Mouse (Mus musculus) T-helper 17 cell (primary cell): Measurements from ENCODE around the gene Tdrd6.

Experiments
- in situ Hi-C, 2 experiments: fragments of 300-600 bp; cut with MboI, MseI; formaldehyde crosslinking; loops; 1 replicate in 1 of 2; 2 replicates in 1 of 2; pipeline ENCODE4 v1.15.1; 2025; ENCODE audit warnings: high pct_unique_total_duplicates in 2 of 2

Tdrd6 gene

DNA sequence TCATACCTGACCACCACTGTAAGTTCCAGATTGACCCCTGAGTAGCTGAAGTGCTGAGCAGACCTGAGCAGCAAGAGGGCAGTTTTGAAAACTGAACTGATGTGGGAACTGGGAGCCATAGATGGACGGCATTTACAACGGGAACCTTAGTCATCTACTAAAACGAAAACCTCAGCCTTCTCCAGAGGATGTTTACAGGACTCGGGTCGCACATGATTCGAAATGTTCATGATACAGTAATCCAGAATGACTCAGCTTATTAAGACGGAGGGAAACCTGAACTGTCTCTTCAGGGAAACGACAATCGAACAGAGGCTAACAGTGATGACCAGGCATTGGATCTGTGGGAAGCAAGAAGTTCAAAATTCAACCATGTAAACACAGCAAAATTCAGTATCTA lies 10.9 kb downstream of the Tdrd6 start:
- in situ Hi-C loops, result no loop called here

DNA sequence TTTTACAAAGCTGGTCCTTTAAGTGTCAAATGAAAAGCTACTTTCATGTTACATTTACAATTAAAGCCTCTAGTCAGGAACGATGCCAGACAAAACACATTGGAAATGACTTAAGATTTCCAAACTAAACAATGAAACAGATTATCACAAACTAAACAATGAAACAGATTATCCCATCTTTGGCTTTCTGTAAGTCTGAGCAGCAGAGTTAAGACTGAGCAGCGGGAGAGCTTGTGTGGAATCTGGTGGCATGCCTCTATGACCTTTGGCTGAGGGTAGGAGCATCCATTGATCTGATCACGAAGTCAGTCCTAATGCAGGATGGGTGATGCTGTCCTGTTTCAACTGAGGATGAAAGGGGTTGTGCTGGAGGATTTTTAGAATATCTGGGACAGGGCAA lies 17.9 kb downstream of the Tdrd6 start:
- in situ Hi-C loops, result no loop called here

DNA sequence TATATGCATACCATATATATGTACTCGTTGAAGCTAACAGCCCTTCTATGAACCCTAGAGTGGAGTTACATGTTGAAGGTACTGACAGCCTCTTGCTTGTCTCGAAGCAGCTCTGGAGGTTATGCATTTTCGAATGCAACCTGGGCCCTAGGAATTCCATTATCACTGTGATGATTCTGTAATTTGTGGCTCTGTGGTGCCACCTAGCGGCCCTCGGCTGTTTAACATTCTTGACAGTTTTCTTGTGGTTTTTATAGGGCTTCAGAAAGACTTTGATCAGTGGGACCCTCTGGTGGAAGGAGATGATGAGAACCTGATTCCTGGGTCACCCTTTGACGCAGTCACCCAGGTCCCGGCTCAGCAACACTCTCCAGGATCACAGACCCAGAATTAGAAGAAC lies 18.5 kb downstream of the Tdrd6 start:
- in situ Hi-C loops, result no loop called here

DNA sequence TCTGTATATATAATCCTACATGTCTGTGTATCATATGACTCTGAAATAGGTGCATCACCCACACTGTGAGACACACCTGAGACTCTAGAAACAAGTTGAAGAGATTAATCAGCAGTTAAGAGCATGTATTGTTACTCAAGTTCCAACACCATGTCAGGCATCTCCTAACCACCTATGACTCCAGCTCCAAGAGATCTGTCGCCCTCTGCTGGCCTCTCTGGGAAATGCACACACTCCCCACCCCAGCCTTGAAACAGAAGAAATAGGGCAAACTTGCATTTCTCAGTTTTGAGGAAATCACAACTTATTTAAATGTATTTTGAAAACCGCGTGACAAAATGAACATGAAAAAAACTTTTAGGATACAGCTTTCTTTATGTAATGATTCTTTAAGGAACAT lies 23.4 kb downstream of the Tdrd6 start:
- in situ Hi-C loops, result loop anchor here (5.0 kb wide), 3 partner anchors 51 to 344 kb away; no protein-coding TSS in a partner anchor

GRCm38 (mm10) chr17:43598706-43599105 lies 31.4 kb downstream of the Tdrd6 start:
- in situ Hi-C loops, result loop anchor here in 1 of 2 experiments (5.0 kb wide), 1 partner anchor 336 kb away; no protein-coding TSS in a partner anchor

GRCm38 (mm10) chr17:43597742-43598141 lies 32.4 kb downstream of the Tdrd6 start:
- in situ Hi-C loops, result loop anchor here in 1 of 2 experiments (5.0 kb wide), 1 partner anchor 335 kb away; no protein-coding TSS in a partner anchor

GRCm38 (mm10) chr17:43592296-43593291 lies 37.5 kb downstream of the Tdrd6 start:
- in situ Hi-C loops, result no loop called here

DNA sequence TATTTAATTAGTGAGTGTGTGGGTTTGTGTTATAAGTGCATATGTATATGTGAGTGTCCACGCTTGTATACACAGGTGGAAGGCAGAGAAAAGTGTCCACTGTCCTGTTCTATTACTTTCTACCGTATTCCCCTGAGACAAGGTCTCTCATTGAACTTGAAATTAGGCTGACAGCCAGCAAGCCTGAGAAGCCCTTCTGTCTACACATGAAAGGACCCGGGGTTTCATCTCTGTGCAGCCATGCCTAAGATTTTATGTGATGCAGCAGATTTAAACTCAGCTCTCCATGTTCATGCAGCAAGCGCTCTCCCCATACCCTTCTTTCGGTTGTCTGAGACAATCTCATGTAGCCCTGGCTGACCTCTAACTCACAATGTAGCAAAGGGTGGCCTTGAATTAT lies 39.6 kb downstream of the Tdrd6 start:
- in situ Hi-C loops, result no loop called here

DNA sequence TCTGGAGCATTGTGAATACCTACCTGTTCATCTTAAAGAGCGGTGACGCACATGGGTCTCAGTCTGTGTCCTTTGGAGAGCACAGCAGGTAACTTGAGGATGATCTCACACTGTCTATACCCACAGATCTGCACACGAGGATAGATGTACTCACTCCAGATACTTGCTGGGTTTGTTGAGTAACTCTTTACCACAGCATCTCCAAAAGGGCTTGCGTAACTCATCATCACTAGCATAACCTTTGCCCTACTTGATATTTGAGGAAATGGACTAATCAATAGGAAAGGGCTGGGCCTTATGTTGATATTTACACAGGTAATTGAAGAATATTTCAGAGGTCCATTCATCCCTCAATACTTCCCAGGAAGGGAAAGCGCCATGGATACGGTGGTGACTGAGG lies 40.3 kb downstream of the Tdrd6 start:
- in situ Hi-C loops, result no loop called here

- in situ Hi-C loops, result no loop called here
These were observed 42.8 kb downstream of the Tdrd6 start for GRCm38 (mm10) chr17:43587278-43587677.

DNA sequence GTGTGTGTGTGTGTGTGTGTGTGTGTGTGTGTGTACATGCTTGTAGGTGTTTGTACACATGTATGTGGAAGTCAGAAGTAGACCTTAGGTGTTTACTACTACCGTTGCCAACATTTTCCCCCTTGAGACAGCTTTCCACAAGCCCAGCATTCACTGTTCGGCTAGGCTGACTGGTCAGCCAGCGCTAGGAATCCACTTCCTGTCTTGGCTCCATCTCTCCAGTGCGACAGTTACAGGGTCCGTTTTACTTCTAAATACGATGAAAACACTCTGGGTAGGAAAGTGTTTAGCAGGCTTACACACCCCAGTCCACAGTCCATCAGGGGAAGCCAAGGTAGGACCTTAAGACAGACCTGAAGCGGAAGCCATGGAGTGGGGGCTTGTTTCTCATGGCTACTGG lies 45.3 kb downstream of the Tdrd6 start:
- in situ Hi-C loops, result no loop called here

GRCm38 (mm10) chr17:43581012-43581467 lies 49.1 kb downstream of the Tdrd6 start:
- in situ Hi-C loops, result no loop called here

DNA sequence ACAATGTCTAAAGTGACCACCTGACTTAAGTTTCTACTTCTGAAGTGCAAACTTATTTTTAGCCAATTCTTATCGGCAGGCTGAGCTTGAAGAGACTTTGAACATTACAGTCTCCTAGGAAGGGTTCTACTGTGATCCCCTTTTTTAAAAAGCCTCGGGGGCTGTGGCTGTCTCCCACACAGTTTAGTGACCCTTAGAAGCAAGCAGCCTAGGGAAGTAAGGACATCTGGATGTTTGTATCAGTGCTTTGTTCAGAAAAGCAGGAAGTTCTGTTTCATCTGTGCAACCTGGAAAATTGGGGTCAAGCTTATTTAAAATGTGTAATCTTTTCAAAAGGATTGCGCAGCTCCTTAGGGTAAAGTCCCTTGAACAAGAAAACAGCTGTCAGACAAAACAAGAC lies 49.6 kb downstream of the Tdrd6 start:
- in situ Hi-C loops, result no loop called here

DNA sequence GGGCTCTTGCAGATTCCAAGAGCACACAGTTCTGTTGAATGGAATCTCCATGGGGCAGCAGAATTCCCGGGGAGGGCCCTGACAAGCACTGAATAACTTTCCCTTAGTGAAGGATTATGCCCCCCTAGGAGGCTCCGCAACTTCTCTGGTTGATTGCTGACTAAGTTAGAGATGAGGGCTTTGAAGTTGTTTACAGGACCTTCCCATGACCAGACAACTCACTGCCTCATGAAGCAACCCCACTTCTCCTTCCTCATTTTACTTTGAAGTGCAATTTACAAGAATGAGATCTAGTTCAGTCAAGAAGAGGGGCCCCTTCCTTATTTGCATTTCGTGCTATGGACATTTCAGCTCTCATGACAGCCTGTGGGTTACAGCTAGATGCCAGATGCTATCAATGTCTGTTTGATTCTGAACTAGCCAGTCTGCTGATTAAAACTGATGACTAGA lies 56.5 kb downstream of the Tdrd6 start:
- in situ Hi-C loops, result no loop called here

GRCm38 (mm10) chr17:43569287-43569686 lies 60.8 kb downstream of the Tdrd6 start:
- in situ Hi-C loops, result no loop called here

- in situ Hi-C loops, result no loop called here
These were observed 61.9 kb downstream of the Tdrd6 start, which contains the start of gene Pla2g7 for GRCm38 (mm10) chr17:43567992-43568888. TSS of gene Pla2g7 (plus strand) at chr17:43568098.

GRCm38 (mm10) chr17:43567593-43567991 lies 62.5 kb downstream of the Tdrd6 start:
- in situ Hi-C loops, result no loop called here
